Mouse (Mus musculus): Measurements from ENCODE around the gene Grm8.

GRCm38 (mm10) chr6:27982598-27982997, 152.4 kb downstream of the Grm8 start:
- TF ChIP-seq HCFC1 (IDR thresholded peaks at IDR 0.05; ENCODE audit: borderline replicate concordance, insufficient read depth, low read length): no peak
- TF ChIP-seq CHD2 (IDR thresholded peaks at IDR 0.05; ENCODE audit: low read depth, low read length): no peak
- TF ChIP-seq MAFK (IDR thresholded peaks at IDR 0.05; ENCODE audit: insufficient read depth, low read depth, low read length): no peak

Measured in ES-E14 (cell line).